Mouse (Mus musculus) lung, embryonic 16.5 days (tissue): Measurements from ENCODE around the gene Smox. TPM values are rescaled to one million over a fixed set of nuclear protein-coding genes. Genes with fewer than 3 reads are reported as not detected.

Experiments used
- polyA plus RNA-seq: library from polyadenylated mRNA; unstranded; fragments of >200 nt; fragmentation: Nextera tagmentation; extraction: Ambion mirVana; gene quantifications from 2 replicates; pipeline ENCODE4 v1.2.1, GENCODE M21; 2015

Gene Smox
- polyA plus RNA-seq, 1 experiment from 2014 or later = 32.9 TPM

Other genes starting within 250 kb of the Smox start
- 24.5 and 28.4 TPM in 2 replicates for gene Pank2, start 229.0 kb upstream of the Smox start, polyA plus RNA-seq
- gene Rnf24, start 138.6 kb upstream of the Smox start, polyA plus RNA-seq = 3.4 TPM in 2 replicates
- 1.8 and 2.0 TPM in 2 replicates for gene Adra1d, start 70.8 kb downstream of the Smox start, polyA plus RNA-seq